Mouse (Mus musculus): ENCODE data around the gene Tyw1. TPM values are rescaled to one million over a fixed set of nuclear protein-coding genes. Genes with fewer than 3 reads are reported as not detected.

Tyw1 gene
- polyA plus RNA-seq, 1 experiment from 2014 or later = 27.1 TPM

DNA sequence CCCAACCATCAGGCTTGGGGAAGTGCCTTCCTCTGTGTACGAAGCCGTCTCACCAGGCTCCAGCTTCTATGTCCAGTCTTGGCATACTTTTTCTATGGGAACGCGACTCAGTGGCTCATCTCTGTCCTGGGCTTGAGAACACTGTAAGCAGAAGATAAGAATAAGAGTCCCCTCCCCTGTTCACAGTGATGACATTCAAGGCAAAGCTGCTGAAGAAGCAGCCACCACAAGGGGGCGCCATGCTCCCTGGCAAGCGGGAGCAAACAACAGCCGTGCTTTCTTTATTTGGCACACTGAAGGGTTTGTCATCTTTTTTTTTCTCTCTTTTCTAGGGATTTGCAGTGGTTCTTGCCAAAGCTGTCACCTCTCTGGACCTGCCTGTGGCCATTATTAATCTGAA is 11.2 kb downstream of the Tyw1 start:
- no peak overlapping the region for H3K4me3 ChIP-seq
- H3K4me1 ChIP-seq = no peaks in the 10 kb centered on the region
- H3K9me3 ChIP-seq = no peaks in the 10 kb centered on the region
- no peak overlapping the region for H3K27ac ChIP-seq
- H3K4me2 ChIP-seq = no peak overlapping the region
- H3K27me3 ChIP-seq = no peaks in the 10 kb centered on the region
- WGBS = 81% methylated on average over 7 of the region's 7 CpGs
- peaks cover 69% of the 10 kb centered on the region for H3K36me3 ChIP-seq
- no peak overlapping the region for H3K9ac ChIP-seq
- no peak for ATAC-seq (ENCODE audit: insufficient number of reproducible peaks, insufficient read depth, low FRiP score, low TSS enrichment, low read depth)

DNA sequence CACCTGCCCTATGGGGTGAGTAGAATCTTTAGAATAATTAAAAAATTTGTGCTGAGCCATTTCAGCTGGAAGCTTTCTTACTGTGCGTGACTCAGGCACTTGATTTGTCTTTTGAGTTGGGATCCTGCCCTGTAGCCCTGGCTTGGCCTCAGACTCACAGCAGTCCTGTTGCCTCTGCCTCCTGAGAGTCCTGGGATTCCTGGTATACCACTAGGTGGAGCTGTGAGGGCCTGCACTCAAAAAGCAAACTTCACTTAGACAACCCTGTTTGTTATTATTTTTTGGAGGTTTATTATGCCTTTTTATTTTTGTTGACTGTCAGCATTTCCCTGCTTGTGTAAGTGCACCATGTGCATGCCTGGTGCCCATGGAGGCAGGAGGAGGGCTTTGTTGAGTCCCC is 11.9 kb downstream of the Tyw1 start:
- Histone ChIP-seq H3K4me3 (no peak overlapping the region), H3K4me2 (no peak overlapping the region), H3K27ac (no peak overlapping the region), H3K9ac (no peak overlapping the region), H3K27me3 (no peaks in the 10 kb centered on the region), H3K36me3 (peaks cover 72% of the 10 kb centered on the region), H3K9me3 (no peaks in the 10 kb centered on the region), H3K4me1 (no peaks in the 10 kb centered on the region)
- no peak for ATAC-seq (ENCODE audit: insufficient number of reproducible peaks, insufficient read depth, low FRiP score, low TSS enrichment, low read depth)
- 89% methylated on average over 1 of the region's 1 CpGs for WGBS

DNA sequence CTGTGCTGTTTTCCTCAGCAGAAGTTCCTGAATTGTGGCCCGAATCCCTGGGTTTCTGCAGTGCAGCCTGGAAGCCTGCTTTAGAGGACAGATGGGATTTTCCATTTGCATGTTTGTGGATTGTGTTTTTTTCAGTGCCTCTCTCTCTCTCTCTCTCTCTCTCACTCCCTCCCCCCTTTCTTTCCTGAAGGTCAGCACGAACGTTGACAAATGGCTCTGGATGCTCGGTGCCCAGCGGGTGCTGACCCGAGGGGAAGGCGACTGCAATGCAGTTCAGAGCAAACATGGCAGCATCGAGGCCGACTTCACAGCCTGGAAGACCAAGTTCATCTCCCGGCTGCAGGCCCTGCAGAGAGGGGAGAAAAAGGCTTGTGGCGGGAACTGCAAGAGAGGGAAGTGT is 13.6 kb downstream of the Tyw1 start:
- Histone ChIP-seq H3K36me3 (peaks cover 76% of the 10 kb centered on the region), H3K4me3 (no peak overlapping the region), H3K9ac (no peak overlapping the region), H3K27me3 (no peaks in the 10 kb centered on the region), H3K9me3 (no peaks in the 10 kb centered on the region), H3K4me2 (no peak overlapping the region), H3K4me1 (no peaks in the 10 kb centered on the region), H3K27ac (no peak overlapping the region)
- no peak for ATAC-seq (ENCODE audit: insufficient number of reproducible peaks, insufficient read depth, low FRiP score, low TSS enrichment, low read depth)
- 85% methylated on average over 11 of the region's 11 CpGs for WGBS

DNA sequence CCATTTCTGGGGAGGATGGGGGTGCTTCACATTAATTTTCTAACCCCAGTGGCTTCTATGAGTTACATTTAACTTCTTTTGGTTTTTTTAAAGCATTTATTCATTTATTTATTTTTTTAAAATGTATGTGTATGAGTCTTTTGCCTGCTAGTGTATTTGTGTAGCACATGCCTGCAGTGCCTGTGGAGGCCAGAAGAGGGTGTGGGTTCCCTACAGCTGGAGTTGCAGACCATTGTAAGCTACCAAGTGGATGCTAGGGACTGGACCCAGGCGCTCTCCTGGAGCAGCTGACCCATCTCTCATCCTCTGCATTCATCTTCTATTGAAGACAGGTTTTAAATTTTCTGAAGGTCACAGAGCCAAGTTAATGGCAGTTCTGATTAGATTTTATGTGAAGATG is 16.9 kb downstream of the Tyw1 start:
- Histone ChIP-seq H3K4me1 (no peaks in the 10 kb centered on the region), H3K4me2 (no peak overlapping the region), H3K27ac (no peak overlapping the region), H3K4me3 (no peak overlapping the region), H3K27me3 (no peaks in the 10 kb centered on the region), H3K9ac (no peak overlapping the region), H3K9me3 (no peaks in the 10 kb centered on the region), H3K36me3 (peaks cover 73% of the 10 kb centered on the region)
- WGBS = 88% methylated on average over 1 of the region's 1 CpGs
- no peak for ATAC-seq (ENCODE audit: insufficient number of reproducible peaks, insufficient read depth, low FRiP score, low TSS enrichment, low read depth)

DNA sequence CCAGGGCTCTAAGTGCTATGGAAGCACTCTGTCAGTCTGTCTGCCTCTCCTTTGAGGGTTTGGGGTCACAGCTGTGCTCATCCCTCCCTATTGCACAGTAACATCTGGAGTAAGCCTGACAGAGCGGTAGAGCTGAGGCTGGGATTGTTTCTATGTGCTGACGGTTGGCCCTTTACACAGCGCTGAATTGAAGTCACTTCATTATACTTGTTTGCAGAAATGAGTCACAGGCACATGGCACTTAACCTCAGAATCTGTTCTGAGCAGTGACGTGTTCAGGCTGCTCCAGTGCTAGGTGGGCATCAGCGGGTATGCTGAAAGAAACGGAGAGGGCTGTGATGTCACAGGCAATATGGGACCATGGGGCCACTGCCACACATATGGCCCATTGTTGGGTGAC is 17.6 kb downstream of the Tyw1 start:
- H3K27ac ChIP-seq = no peak overlapping the region
- no peak overlapping the region for H3K4me3 ChIP-seq
- ATAC-seq (ENCODE audit: insufficient number of reproducible peaks, insufficient read depth, low FRiP score, low TSS enrichment, low read depth) = no peak
- H3K9ac ChIP-seq = no peak overlapping the region
- no peaks in the 10 kb centered on the region for H3K4me1 ChIP-seq
- H3K27me3 ChIP-seq = no peaks in the 10 kb centered on the region
- H3K36me3 ChIP-seq = peaks cover 73% of the 10 kb centered on the region
- WGBS = 91% methylated on average over 6 of the region's 6 CpGs
- H3K4me2 ChIP-seq = no peak overlapping the region
- H3K9me3 ChIP-seq = no peaks in the 10 kb centered on the region

DNA sequence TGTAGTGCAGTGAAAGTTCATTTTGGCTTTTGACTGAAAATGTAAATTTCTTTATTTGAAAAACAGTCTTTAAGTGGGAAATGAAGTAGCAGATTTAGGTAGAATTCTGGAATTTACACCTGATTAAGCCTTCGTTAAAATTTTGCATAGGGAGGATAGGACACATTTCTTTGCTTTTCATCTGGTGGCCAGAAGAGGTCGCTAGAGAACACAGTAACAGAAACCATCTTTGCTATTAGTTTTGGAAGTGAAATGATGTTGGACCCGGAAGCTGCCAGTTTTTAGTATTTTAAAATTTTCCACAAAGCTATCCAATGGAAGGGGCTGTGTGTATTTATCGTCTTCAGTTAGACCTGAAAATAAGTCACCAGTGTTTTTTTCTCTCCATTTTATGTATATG is 20.1 kb downstream of the Tyw1 start:
- H3K27ac ChIP-seq = no peak overlapping the region
- no peak for ATAC-seq (ENCODE audit: insufficient number of reproducible peaks, insufficient read depth, low FRiP score, low TSS enrichment, low read depth)
- no peaks in the 10 kb centered on the region for H3K27me3 ChIP-seq
- H3K4me1 ChIP-seq = no peaks in the 10 kb centered on the region
- no peak overlapping the region for H3K9ac ChIP-seq
- H3K9me3 ChIP-seq = no peaks in the 10 kb centered on the region
- H3K4me3 ChIP-seq = no peak overlapping the region
- no peak overlapping the region for H3K4me2 ChIP-seq
- H3K36me3 ChIP-seq = peaks cover 77% of the 10 kb centered on the region
- 44% methylated on average over 4 of the region's 4 CpGs for WGBS

DNA sequence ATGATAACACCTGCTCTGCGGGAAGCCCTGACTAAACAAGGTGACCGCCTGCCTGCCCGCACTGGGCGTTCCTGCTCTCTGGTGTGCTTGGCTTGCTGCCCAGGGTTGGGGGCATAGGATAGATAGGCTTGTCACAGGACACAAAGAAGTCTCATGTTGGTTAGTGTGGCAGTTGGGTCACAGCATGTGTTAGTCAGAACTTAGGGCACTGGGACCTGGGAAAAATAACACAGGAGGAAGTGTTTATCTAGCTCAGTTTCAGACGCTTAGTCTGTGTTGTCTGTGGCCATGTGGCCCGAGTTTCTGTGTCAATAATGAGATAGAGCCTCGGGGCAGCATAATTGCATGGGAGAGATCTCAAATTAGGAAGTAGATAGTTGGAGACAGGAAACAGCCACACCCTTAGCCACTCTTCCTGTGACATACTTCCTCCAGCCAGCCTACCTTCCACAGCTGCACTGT is 22.6 kb downstream of the Tyw1 start:
- Histone ChIP-seq H3K36me3 (peaks cover 78% of the 10 kb centered on the region), H3K27ac (no peak overlapping the region), H3K4me3 (no peak overlapping the region), H3K4me2 (no peak overlapping the region), H3K9ac (no peak overlapping the region), H3K9me3 (no peaks in the 10 kb centered on the region), H3K4me1 (no peaks in the 10 kb centered on the region), H3K27me3 (no peaks in the 10 kb centered on the region)
- no peak for ATAC-seq (ENCODE audit: insufficient number of reproducible peaks, insufficient read depth, low FRiP score, low TSS enrichment, low read depth)
- WGBS = 87% methylated on average over 7 of the region's 7 CpGs

DNA sequence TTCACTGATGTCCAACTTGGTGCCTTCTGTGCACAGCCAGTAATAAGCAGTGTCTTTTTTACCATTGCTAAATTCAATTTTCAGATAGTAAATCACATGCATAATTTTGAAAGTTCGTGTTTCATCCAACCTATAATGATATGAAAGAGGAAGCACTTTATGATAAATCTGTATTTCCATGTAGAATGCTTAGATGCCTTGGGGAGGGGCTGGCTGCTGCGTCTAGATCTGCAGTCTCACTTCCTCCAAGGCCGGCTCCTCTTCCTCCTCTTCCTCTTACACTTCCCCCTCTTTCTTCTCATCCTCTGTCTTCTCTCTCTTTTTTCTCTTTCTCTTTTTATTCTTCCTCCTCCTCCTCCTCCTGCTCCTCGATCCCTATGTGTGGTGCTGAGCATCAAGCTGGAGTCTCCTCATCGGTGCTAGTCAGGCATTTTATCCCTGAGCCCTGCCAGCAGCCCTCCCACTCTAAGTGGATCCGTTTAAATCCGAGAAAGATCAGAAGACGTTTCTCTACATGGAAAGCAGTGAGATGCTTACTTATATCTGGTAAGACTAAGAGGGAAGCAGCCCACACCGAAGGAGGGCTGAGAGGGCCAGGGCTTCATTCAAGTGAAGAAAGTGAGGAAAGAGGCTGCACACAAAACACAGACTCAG is 27.8 kb downstream of the Tyw1 start:
- Histone ChIP-seq H3K4me1 (no peaks in the 10 kb centered on the region), H3K27ac (no peak overlapping the region), H3K27me3 (no peaks in the 10 kb centered on the region), H3K9me3 (peaks cover 6% of the 10 kb centered on the region; the same call in 1 of the 2 replicates), H3K4me2 (no peak overlapping the region), H3K36me3 (peaks cover 80% of the 10 kb centered on the region), H3K4me3 (no peak overlapping the region), H3K9ac (no peak overlapping the region)
- WGBS = 95% methylated on average over 9 of the region's 9 CpGs
- ATAC-seq (ENCODE audit: insufficient number of reproducible peaks, insufficient read depth, low FRiP score, low TSS enrichment, low read depth) = no peak

DNA sequence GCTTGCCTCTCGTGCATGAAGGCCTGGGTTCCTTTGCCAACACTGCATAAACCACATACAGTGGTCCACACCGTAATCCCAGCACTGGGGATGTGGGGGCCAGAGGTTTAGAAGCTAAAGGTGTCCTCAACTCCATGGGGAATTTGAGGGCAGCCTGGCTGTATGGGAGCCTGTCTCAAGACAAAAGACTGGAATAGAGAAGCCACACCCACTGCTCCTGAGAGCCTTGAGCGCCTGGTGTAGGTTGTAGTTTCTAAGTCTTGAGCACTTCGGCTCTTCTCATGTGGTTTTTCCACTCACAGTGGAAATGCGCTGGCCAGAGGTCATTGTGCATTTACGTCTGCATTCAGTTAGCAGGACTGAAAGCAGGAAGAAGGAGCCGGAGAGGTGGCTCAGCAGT is 32.7 kb downstream of the Tyw1 start:
- Histone ChIP-seq H3K4me3 (no peak overlapping the region), H3K9me3 (peaks cover 9% of the 10 kb centered on the region; the same call in 1 of the 2 replicates), H3K27me3 (no peaks in the 10 kb centered on the region), H3K27ac (no peak overlapping the region), H3K9ac (no peak overlapping the region), H3K36me3 (peaks cover 68% of the 10 kb centered on the region), H3K4me1 (no peaks in the 10 kb centered on the region), H3K4me2 (no peak overlapping the region)
- ATAC-seq (ENCODE audit: insufficient number of reproducible peaks, insufficient read depth, low FRiP score, low TSS enrichment, low read depth) = no peak
- WGBS = 83% methylated on average over 7 of the region's 7 CpGs

DNA sequence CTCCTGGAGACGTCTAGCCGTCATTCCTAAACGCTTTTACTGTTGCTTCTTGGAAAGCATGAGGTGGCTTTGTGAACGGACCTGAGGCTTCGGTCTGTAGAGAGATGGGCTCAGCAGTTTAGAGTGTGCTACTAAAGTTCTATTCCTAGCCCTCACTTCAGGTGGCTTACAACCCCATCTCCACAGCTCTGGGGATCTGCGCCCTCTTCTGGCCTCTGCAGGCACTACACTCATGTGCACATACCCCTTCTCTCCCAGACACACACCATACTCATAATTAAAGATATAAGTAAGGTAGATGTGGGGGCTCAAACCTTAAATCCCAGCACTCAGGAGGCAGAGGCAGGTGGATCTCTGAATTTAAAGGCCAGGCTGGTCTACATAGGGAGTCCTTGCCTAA is 34.8 kb downstream of the Tyw1 start:
- WGBS = 95% methylated on average over 6 of the region's 6 CpGs

DNA sequence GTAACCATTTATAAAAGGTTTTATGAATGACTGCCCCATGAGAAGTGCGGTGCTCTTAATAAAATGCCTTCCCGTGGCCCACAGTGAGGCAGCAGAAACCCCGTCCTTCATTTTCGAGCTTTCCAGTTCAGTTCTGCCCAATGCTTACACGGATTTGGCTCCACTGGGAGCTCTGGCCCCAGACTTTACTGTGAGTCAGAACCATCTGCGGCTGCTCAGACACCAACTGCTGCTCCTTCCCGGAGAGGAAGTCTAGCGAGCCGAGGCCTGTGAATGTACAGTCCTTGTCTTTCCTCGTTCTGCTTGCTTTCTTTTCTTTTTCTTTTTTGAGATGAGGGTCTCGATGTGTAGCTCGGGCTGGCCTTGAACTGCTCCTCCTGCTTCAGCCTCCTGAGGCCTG is 35.4 kb downstream of the Tyw1 start:
- H3K9ac ChIP-seq = no peak overlapping the region
- no peak overlapping the region for H3K4me3 ChIP-seq
- no peak overlapping the region for H3K27ac ChIP-seq
- H3K4me2 ChIP-seq = no peak overlapping the region
- H3K4me1 ChIP-seq = no peaks in the 10 kb centered on the region
- ATAC-seq (ENCODE audit: insufficient number of reproducible peaks, insufficient read depth, low FRiP score, low TSS enrichment, low read depth) = no peak
- H3K27me3 ChIP-seq = no peaks in the 10 kb centered on the region
- peaks cover 2% of the 10 kb centered on the region; the same call in 1 of the 2 replicates for H3K9me3 ChIP-seq
- H3K36me3 ChIP-seq = peaks cover 52% of the 10 kb centered on the region
- 93% methylated on average over 12 of the region's 12 CpGs for WGBS

More for the DNA sequence above, 34.8 kb downstream of the Tyw1 start:
- Histone ChIP-seq H3K27ac (no peak overlapping the region), H3K9ac (no peak overlapping the region), H3K27me3 (no peaks in the 10 kb centered on the region), H3K4me2 (no peak overlapping the region), H3K9me3 (peaks cover 2% of the 10 kb centered on the region; the same call in 1 of the 2 replicates), H3K4me3 (no peak overlapping the region), H3K4me1 (no peaks in the 10 kb centered on the region), H3K36me3 (peaks cover 52% of the 10 kb centered on the region)
- no peak for ATAC-seq (ENCODE audit: insufficient number of reproducible peaks, insufficient read depth, low FRiP score, low TSS enrichment, low read depth)

DNA sequence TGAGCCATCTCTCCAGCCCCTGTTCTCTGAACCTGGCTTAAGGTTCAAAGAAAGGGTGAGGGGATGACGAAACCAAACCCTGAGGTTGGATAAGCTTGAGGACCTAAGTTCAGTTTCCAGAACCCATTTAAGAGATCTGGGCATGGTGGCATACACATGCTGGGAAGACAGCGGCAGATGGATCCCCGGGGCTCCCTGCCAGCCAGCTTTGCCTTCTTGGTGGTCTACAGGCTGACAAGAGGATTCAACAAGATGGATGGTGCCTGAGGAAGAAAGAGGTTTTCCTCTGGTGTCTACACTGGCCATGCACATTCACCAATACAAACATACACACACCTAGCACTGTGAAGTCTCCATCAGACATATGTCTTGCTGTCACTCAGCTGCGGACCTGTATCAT is 37.6 kb downstream of the Tyw1 start:
- H3K36me3 ChIP-seq = peaks cover 58% of the 10 kb centered on the region
- WGBS = 89% methylated on average over 4 of the region's 4 CpGs
- H3K4me1 ChIP-seq = no peaks in the 10 kb centered on the region
- H3K9me3 ChIP-seq = peaks cover 2% of the 10 kb centered on the region; the same call in 1 of the 2 replicates
- no peak overlapping the region for H3K4me3 ChIP-seq
- H3K9ac ChIP-seq = no peak overlapping the region
- no peak overlapping the region for H3K27ac ChIP-seq
- no peak for ATAC-seq (ENCODE audit: insufficient number of reproducible peaks, insufficient read depth, low FRiP score, low TSS enrichment, low read depth)
- H3K4me2 ChIP-seq = no peak overlapping the region
- no peaks in the 10 kb centered on the region for H3K27me3 ChIP-seq

Data from embryonic facial prominence, embryonic 13.5 days (tissue).